Mouse (Mus musculus) cerebellum, adult 2 months (tissue): ENCODE data around the gene Pbrm1.

ENCODE experiments used
- CTCF ChIP-seq: fragments of 200-500 bp; IDR thresholded peaks from 2 replicates; pipeline ENCODE4 v1.5.1; 2011; ENCODE audit warnings: low read depth, mild to moderate bottlenecking, control low read depth, low read length, moderate library complexity, borderline replicate concordance; ENCODE audit not compliant: insufficient read depth
- POLR2A ChIP-seq: fragments of 200-500 bp; IDR thresholded peaks from 2 replicates; pipeline ENCODE4 v1.6.1; 2011; ENCODE audit warnings: low read length, control low read depth, borderline replicate concordance; ENCODE audit not compliant: insufficient read depth

DNA sequence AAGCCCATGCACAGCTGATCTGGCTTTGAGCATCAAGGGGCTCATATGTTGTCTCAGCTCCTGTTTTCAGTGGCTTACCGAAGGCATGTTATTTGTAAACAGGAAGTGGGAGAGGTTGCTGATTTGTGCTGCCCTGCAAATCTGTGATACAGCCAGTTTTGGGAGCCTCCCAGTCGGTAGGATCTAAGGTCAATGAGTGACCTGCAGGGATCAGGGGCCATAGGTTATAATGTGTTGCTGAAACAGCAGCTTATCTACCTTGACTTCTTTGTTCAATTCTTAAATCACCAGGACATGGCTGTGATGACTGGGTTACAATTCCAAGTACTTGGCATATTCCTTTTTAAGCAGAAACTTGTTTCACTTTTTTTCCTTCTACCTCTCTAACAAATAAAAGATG lies 96.6 kb downstream of the Pbrm1 start:
- TF ChIP-seq CTCF (no peak), POLR2A (no peak)
